Mouse (Mus musculus) heart, postnatal 0 days (tissue): Measurements from ENCODE around the gene Retreg1. TPM values are rescaled to one million over a fixed set of nuclear protein-coding genes. Genes with fewer than 3 reads are reported as not detected.

Experiments used
- ATAC-seq: fragments of 200-750 bp; cut with Nextera tagmentation; 2 replicates; pipeline ENCODE4 v1.8.0; 2017; ENCODE audit warnings: low read depth, moderate number of reproducible peaks, moderate library complexity; ENCODE audit not compliant: insufficient read depth
- DNase-seq: peaks from one replicate; pipeline ENCODE4 v3.0.0-alpha.2; 2016; ENCODE audit warnings: low spot score
- H3K27ac ChIP-seq: fragments of 300-500 bp; sonication (generic); 2 replicates; pipeline ENCODE4 v1.5.1; 2014; ENCODE audit warnings: low read depth, mild to moderate bottlenecking
- H3K27me3 ChIP-seq: fragments of 300-500 bp; sonication (generic); 2 replicates; pipeline ENCODE4 v1.6.1; 2014; ENCODE audit warnings: low read length, mixed read lengths; ENCODE audit not compliant: control insufficient read depth, insufficient read depth
- H3K36me3 ChIP-seq: fragments of 300-500 bp; sonication (generic); replicated peaks from 2 replicates; pipeline ENCODE4 v1.6.1; 2014; ENCODE audit warnings: low read length, mixed read lengths; ENCODE audit not compliant: control insufficient read depth, insufficient read depth
- H3K4me1 ChIP-seq: fragments of 300-500 bp; sonication (generic); 2 replicates; pipeline ENCODE4 v1.6.1; 2014; ENCODE audit warnings: antibody characterized with exemption; ENCODE audit not compliant: control insufficient read depth, insufficient read depth
- H3K4me2 ChIP-seq: fragments of 300-500 bp; sonication (generic); 2 replicates; pipeline ENCODE4 v1.6.1; 2014; ENCODE audit warnings: low read depth, mild to moderate bottlenecking, low read length, moderate library complexity
- H3K4me3 ChIP-seq: fragments of 300-500 bp; sonication (generic); 2 replicates; pipeline ENCODE4 v1.5.1; 2014; ENCODE audit warnings: low read depth, low read length
- H3K9ac ChIP-seq: fragments of 300-500 bp; sonication (generic); replicated peaks from 2 replicates; pipeline ENCODE4 v1.6.1; 2014; ENCODE audit warnings: low read depth, low read length, mixed read lengths
- H3K9me3 ChIP-seq: fragments of 300-500 bp; sonication (generic); replicated peaks from 2 replicates; pipeline ENCODE4 v1.6.1; 2016; ENCODE audit warnings: low read length; ENCODE audit not compliant: control insufficient read depth
- CTCF ChIP-seq: IDR thresholded peaks from 2 replicates; pipeline ENCODE4 v1.5.1; 2016; ENCODE audit warnings: antibody characterized with exemption, control low read depth, low read depth
- EP300 ChIP-seq: IDR thresholded peaks from 2 replicates; pipeline ENCODE4 v1.6.1; 2016; ENCODE audit warnings: antibody characterized with exemption, low read depth
- WGBS: fragments of 180-500 bp; shearing (Covaris S2); extraction: QIAGEN DNeasy Blood & Tissue Kit; methylation state at CpG from one replicate; pipeline ENCODE4 v1.1.7; 2014; 5-methylcytosine and 5-hydroxymethylcytosine counted together
- polyA plus RNA-seq: library from polyadenylated mRNA; unstranded; fragments of >200 nt; fragmentation: Nextera tagmentation; extraction: Ambion mirVana; gene quantifications from 2 replicates; pipeline ENCODE4 v1.2.1, GENCODE M21; 2015
- total RNA-seq: library from RNA; depleted of rRNA; stranded (reverse); fragments of >200 nt; gene quantifications from 2 replicates; pipeline ENCODE4 v1.2.3, GENCODE M21; 2014; ENCODE audit warnings: low replicate concordance

The Retreg1 gene
- total and polyA plus RNA-seq, 2 experiments from 2014 or later = 141 to 157 TPM

DNA sequence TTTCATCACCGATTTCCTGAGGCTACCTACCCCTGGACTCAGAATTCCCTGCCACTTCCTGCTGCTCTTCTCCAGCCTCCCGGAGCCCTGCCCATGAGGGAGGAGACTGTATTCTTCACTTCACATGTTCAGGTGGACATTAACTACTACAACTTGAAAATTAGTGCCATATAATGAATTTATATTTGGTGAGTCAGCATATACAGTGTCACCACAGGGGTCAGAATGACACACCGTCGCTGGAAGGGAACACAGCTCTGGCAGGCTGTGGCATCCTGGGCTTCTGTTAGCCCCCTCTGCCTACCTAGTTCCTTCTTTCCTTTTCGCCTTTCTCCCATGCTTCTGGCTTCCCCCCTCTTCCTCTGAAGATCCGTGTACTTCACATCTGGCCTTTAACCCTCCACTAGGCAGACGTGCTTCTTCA is 90.7 kb downstream of the Retreg1 start:
- no peak for ATAC-seq
- peak overlapping the region; percentile 55 for H3K4me2 ChIP-seq
- no peak for DNase-seq
- no peaks in the 10 kb centered on the region for H3K27me3 ChIP-seq
- TF ChIP-seq CTCF = no peak
- no peak for TF ChIP-seq EP300
- no peaks in the 10 kb centered on the region for H3K36me3 ChIP-seq
- H3K4me3 ChIP-seq = peak overlapping the region; percentile 12
- H3K4me1 ChIP-seq = peaks cover 49% of the 10 kb centered on the region
- WGBS = 62% methylated on average over 7 of the region's 7 CpGs
- no peaks in the 10 kb centered on the region for H3K9me3 ChIP-seq
- H3K9ac ChIP-seq = peak overlapping the region; percentile 43
- H3K27ac ChIP-seq = peak overlapping the region; percentile 97

DNA sequence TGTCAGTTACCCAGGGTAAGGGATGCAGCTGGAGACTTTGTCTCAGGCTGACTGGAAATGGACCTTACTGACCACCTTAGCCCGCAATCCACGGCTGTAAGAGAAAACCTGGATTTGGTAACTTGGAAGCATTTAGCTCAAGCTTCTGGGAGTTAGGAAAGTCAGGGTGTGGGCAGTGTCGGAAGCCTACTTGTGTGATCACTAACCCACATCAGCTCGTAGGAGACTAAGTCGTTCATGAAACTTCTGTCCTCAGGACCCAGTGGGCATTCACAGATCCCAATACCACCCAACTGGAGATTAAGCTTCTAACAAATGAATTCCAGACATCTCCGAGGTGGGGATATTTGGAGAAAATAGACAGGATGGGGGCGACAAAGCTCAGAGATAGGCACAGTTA is 91.4 kb downstream of the Retreg1 start:
- no peak for TF ChIP-seq CTCF
- no peak for TF ChIP-seq EP300
- WGBS = 72% methylated on average over 7 of the region's 7 CpGs
- Histone ChIP-seq H3K9ac (0 out of 2 replicates have a peak overlapping the region, but pooled peaks have one; percentile 43), H3K9me3 (no peaks in the 10 kb centered on the region), H3K27me3 (no peaks in the 10 kb centered on the region), H3K4me2 (no peak overlapping the region), H3K4me3 (no peak overlapping the region), H3K4me1 (peaks cover 45% of the 10 kb centered on the region), H3K36me3 (no peaks in the 10 kb centered on the region), H3K27ac (no peak overlapping the region; the same call in 1 of the 2 replicates)
- no peak for DNase-seq
- ATAC-seq = no peak

DNA sequence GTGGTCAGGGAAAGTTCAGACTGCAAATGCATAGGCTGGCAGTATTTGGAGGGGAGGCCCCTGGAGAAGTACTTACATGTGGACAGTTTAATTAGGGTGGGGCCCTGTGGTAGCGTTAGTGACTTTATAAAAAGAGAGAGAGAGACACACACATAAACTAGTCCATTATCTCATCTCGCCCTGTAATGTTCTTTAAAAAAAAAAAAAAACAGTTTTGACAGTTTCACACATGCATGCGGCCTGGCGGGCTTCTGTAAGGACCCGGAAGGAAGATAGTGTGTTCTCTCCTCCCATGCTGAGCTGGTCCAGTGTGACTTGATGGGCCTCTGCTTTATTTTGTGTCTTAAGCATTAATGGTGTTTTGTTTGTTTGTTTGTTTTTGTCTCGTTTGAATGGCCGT is 95.5 kb downstream of the Retreg1 start:
- Histone ChIP-seq H3K36me3 (no peaks in the 10 kb centered on the region), H3K4me1 (peaks cover 15% of the 10 kb centered on the region), H3K27ac (no peak overlapping the region), H3K4me2 (no peak overlapping the region), H3K4me3 (no peak overlapping the region), H3K9ac (no peak overlapping the region), H3K27me3 (no peaks in the 10 kb centered on the region), H3K9me3 (no peaks in the 10 kb centered on the region)
- WGBS = 92% methylated on average over 7 of the region's 7 CpGs
- DNase-seq (no peak), ATAC-seq (no peak)
- TF ChIP-seq EP300 = no peak
- no peak for TF ChIP-seq CTCF

DNA sequence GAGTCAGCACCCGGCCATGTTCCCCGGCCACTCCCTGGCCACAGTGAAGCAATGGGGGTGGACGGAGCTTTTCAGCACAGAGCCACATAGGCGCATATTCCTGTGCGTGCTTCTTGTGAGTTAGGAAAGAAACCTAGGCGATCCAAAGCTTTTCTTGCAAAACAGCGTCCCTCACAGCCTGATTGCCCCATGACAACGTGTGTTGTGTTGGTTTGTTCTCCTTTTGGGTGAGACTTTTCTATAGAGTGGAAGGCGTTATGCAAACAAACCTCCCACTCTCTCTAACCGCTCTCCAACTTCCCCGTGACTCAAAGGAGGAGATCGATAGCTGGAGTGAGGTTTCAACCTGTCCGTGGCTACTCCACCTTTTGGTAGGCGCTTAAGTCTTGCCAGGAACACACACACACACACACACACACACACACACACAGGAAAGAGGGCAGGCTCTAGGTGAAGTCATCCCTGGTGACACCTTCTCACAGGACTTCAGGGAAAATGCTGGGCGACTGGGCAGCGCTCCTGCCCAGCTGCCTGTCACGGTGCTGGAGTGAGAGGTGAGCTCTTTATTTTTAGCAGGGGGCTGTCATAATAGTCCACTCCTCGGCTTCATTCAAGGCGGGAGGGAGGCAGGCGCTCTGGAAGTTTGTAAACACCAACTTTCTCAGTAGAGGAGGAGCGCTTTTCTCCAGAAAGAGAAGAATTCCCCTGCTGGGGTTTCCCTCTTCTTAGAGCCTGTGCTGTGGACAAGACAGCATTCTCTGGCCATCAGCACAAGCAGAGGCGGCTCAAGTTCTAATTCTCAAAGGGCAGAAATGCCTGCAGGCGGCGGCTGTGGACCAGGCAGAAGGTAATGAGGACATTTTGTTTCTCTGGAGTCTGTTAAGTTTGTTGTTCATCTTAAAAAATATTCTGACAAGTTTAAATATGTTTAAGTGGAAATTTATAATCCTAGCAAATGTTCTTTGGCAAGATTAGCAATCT is 97.7 kb downstream of the Retreg1 start:
- peak; percentile 89 for DNase-seq
- no peaks in the 10 kb centered on the region for H3K9me3 ChIP-seq
- no peaks in the 10 kb centered on the region for H3K36me3 ChIP-seq
- H3K27ac ChIP-seq = peak overlapping the region; percentile 95
- ATAC-seq = peak; percentile 92
- peak overlapping the region; percentile 65 for H3K4me2 ChIP-seq
- peaks cover 4% of the 10 kb centered on the region; the same call in 1 of the 2 replicates for H3K4me1 ChIP-seq
- 24% methylated on average over 24 of the region's 24 CpGs for WGBS
- H3K9ac ChIP-seq = peak overlapping the region; percentile 69
- no peaks in the 10 kb centered on the region for H3K27me3 ChIP-seq
- TF ChIP-seq EP300 (peak; percentile 74; the same call in 1 of the 2 replicates), CTCF (peak; percentile 10; the same call in 1 of the 2 replicates)
- H3K4me3 ChIP-seq = peak overlapping the region; percentile 63

DNA sequence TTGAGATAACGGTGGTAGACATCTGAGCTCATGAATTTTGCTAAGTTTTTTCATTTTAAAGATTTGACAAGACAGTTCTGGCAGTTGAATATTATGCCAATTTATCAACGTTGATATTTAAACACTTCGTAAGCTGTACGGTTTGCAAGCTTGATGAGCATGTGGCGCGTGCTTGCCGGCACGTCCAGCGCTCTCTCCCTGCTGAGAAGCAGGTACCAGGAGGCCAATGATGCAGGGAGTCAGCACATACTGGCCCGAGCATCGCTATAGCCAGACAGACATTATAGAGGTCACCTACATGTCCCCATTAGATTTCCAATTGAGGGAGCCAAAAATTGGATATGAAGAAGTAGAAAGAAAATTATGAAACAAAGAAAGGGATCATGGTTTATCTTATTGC is 98.5 kb downstream of the Retreg1 start:
- ATAC-seq = no peak
- no peaks in the 10 kb centered on the region for H3K36me3 ChIP-seq
- H3K9ac ChIP-seq = peak overlapping the region; percentile 69
- peaks cover 6% of the 10 kb centered on the region; the same call in 1 of the 2 replicates for H3K4me1 ChIP-seq
- peak overlapping the region; percentile 65 for H3K4me2 ChIP-seq
- TF ChIP-seq CTCF (no peak), EP300 (no peak)
- H3K4me3 ChIP-seq = peak overlapping the region; percentile 63
- H3K27me3 ChIP-seq = no peaks in the 10 kb centered on the region
- DNase-seq = no peak
- H3K27ac ChIP-seq = peak overlapping the region; percentile 95
- no peaks in the 10 kb centered on the region for H3K9me3 ChIP-seq
- WGBS = 36% methylated on average over 11 of the region's 11 CpGs
